Mouse (Mus musculus) retina, postnatal 7 days (tissue): ENCODE data around the gene Cask.

Source experiments
- DNase-seq: peaks from one replicate; pipeline ENCODE4 v3.0.0-alpha.2; 2012; ENCODE audit warnings: low read depth, low spot score

The Cask gene

DNA sequence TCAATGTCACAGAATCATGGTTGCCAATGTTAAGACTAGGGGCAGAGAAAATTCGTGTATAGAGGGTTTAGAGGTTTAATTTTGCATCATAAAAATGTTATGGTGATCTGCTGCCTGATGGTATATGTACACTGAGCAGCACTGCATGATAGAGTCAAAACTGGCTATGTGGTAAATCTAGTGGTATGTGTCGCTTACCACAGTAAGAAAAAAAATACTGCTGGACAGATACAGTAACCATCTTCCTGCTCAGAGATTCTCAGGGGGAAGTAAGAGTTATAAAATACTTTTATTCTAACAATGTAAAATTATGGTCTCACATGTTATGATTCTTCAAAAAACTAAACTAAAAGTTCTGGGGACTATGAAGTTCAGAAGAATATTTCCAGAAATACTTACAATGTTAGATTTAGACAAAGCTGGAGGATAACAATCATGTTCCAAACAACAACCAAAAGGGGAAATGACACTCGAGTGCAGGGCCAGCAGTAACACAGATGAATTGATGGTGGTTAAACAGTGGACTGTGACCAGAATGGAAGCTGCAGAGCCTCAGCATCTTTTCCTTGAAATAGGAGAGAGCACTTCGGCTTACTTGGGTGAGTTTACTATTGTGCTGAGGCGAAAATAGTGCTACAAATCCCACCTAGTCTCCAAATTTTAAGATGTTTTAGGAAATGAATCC is 219.4 kb downstream of the Cask start, which contains the start of gene Gpr34:
Gpr34 (plus strand) TSS at position 491 of the 685 bp plus-strand sequence.
- DNase-seq, result no peak

DNA sequence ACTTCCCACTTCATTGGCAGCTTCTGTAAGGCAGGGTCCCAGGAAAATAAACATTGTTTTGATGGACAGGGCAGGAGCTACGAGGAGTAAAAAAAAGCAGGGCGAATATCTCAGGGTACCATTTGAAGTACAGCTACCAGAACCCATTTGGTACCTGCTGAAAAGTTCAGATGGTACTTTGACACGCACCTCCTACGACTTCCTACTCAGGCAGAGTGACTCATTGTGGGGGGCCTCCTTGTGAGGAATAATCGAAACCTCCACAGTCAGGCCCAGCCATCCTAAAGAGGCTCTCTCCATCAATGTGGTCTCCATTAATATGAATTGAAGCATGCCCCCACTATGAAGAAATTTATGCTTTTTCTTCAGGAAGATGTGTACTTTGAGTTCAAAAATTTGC is 228.5 kb downstream of the Cask start:
- no peak for DNase-seq

DNA sequence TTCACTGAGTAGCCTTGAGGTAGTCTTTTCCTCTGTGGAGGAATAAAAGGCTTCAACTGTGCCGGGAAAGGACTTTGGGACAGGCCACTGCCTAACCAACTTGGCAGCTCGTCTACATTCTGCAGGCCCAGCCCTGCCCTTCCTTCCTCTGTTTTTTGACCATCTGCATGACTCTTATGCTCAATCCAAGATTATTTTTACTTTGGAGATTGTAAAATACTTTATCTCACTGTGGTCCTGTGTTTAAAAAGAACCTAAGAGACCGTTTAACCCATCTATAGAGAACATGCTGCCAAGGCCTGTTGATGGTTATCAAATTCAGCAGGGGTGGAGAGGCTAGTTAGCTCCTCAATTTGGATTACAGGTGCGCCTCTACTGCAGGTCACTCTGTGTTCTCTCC is 229.7 kb downstream of the Cask start:
- DNase-seq, result no peak

GRCm38 (mm10) chrX:13618476-13618875 is 232.7 kb downstream of the Cask start:
- no peak for DNase-seq

- no peak for DNase-seq
These were observed 233.9 kb downstream of the Cask start for GRCm38 (mm10) chrX:13617294-13617693.

DNA sequence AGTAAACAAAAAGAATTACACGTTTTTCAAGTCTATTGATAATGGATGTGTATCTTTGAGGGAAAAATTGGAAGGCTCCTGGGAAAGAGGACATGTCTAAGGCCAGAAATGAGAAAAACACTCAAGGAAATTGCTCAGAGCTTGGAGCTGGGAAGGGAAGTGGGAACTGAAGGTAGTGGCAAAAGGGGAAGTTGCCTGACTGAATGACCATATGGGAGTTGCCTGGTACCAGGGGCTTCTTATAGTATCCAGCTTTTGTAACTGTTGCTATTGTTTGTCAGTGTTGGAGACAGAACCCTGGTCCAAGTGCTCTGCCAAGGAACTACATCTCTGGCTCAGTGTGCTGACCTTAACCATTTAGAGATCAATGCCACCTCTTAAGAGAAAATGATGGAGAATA is 234.4 kb downstream of the Cask start:
- no peak for DNase-seq

DNA sequence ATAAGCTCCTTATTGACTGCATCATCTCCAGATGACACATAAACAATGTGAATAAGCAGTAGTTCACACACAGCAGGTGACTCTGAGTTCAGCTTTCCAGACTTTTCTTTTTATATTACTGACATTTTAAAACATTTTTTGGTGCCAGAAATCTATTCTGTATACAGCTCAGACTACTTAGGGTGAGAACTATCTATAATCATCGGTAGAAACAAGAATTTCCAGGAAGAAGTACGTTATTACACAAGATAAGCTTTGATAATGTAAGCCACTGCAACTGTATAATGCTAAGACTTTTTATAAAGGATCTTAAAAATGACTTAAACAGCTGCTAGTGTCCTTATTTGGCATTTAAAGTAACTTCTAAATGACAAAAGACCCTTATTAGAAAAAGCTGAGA is 239.1 kb downstream of the Cask start:
- DNase-seq, result no peak

- no peak for DNase-seq
These were observed 240.1 kb downstream of the Cask start for GRCm38 (mm10) chrX:13611114-13611513.

DNA sequence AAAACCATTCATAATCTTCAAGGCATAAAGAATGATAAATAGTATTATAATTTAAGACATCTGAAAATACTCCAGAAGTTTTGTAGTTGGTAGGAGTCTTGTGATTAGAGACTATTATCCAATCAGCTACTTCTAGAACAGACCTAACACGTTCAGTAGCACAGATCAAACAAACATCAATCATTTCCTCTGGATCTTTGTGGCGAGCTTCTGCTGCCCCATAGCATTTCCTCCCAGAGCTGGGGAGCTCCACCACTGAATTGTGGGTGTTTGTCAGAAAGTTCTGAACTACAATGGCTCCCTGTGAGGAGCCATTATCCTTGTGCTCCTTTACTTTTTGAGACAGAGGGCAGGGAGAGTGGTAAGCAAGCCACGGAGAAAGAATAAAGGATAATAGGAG is 243.4 kb downstream of the Cask start:
- no peak for DNase-seq

GRCm38 (mm10) chrX:13606741-13607140 is 244.4 kb downstream of the Cask start:
- DNase-seq, result no peak

DNA sequence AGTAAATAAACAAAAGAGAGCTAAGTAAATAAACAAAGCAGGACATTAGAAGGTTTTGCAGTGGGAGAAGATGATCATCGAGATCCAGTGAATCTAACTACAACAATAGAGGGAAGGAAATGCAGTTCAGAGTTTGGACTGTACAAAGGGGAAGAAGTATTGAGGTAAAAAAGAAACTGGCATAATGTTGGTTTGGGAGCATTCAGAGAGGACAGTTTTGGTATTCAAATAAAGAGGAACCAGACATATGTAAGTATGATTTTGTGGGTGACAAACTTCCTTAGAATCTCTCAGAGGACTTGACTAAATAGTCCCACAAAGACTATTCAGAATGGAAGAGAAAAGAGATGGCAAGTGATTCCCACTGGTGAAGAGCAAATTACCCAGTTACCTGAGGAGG is 251.2 kb downstream of the Cask start:
- no peak for DNase-seq

GRCm38 (mm10) chrX:13599373-13599772 is 251.8 kb downstream of the Cask start:
- no peak for DNase-seq

DNA sequence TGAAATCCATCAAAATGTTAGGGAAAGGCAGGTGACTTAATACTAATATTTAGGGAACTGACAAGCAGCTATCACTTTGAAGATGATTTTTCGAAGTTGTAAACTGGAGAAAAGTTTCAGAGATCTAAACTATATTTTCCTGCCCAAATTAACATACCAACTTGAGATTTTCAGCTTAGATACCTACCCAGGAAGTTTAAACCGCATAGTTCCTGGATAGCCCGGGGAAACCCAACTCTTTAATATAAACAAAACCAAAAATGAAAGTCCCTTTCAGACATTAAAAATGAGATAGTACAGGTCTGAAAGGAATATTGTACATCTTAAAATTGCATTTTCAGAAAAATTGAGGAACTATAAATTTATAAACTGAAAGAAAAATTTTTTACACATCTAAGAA is 273.5 kb downstream of the Cask start:
- no peak for DNase-seq

DNA sequence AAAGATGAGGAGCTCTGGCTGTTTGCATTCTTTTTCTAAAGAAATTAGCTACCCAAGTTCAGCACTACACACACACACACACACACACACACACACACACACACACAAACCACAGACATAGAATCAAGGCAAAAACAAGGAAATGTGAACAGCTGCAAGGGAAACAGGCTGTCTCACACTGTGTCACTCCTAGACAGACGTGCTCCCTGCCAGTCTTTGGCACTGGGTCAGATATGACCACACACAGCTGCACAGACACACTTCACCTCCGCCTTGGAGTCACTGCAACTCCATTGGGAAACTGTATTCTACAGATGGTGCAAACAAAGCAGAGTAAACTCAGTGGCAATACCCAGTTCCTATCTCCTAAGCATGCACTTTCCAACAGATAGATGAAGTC is 274.6 kb downstream of the Cask start:
- DNase-seq, result no peak

DNA sequence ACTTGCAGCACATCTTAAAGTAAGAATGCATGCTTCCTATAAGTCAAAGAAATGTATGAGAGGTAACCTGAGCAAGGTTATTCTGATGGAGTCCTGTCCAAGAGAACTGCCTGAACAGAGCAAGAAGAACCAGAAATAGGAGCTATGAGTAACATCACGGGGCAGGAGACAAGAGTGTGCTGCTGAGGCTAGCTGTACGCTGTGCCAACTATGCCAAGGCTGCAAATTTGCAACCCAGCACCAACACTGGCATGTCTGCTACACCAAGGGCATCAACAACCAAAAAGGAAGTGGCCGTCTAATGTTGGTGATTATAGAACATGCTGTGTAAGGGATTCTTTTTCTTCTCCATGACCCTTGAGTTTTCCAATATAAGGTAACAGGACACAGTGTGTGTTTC is 276.3 kb downstream of the Cask start:
- no peak for DNase-seq

- DNase-seq, result no peak
These were observed 276.9 kb downstream of the Cask start for GRCm38 (mm10) chrX:13574298-13574697.

GRCm38 (mm10) chrX:13554504-13554903 is 296.7 kb downstream of the Cask start:
- DNase-seq, result no peak

GRCm38 (mm10) chrX:13552288-13552687 is 298.9 kb downstream of the Cask start:
- DNase-seq, result no peak

DNA sequence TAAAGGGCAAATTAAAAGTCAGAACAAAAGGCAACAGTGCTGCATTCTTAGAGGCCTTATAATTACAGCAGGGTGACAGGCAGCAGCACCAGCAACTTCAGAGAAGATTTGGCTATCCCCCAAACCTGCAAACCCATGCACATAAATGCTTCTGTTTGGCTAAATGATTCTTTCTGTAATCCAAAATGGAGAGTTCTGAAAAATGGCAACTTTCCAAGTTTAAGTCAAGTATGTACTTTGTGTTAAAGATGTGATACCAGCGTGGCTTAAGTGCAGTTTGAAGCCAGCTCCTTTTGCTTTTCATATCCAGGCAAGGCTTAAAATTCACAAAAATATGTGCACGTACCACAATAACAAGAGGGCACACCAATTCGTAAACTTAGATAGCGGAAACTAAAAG is 299.6 kb downstream of the Cask start:
- no peak for DNase-seq

GRCm38 (mm10) chrX:13549100-13549499 is 302.1 kb downstream of the Cask start:
- DNase-seq, result no peak

- DNase-seq, result no peak
These were observed 329.9 kb downstream of the Cask start for GRCm38 (mm10) chrX:13521288-13521687.

DNA sequence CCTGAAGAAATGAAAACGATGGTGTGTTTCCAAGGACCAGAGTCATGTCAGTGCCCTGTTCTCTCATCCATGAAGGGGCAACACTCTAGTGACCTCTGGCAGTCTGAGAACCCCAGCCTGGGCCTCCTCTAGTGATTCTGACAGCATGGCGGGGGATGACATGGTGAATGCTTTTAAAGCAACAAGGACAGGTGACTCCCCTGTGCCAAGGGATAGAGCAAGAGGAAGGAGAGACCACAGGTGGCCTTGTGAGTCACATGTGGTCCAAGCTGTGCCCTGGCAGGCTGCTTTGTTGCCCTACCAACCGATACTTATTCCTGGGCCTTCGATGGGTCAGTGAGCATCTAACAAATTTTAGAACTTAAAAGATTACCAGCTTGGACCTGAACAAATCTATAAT is 330.6 kb downstream of the Cask start:
- no peak for DNase-seq

GRCm38 (mm10) chrX:13519408-13519783 is 331.8 kb downstream of the Cask start:
- DNase-seq, result no peak

DNA sequence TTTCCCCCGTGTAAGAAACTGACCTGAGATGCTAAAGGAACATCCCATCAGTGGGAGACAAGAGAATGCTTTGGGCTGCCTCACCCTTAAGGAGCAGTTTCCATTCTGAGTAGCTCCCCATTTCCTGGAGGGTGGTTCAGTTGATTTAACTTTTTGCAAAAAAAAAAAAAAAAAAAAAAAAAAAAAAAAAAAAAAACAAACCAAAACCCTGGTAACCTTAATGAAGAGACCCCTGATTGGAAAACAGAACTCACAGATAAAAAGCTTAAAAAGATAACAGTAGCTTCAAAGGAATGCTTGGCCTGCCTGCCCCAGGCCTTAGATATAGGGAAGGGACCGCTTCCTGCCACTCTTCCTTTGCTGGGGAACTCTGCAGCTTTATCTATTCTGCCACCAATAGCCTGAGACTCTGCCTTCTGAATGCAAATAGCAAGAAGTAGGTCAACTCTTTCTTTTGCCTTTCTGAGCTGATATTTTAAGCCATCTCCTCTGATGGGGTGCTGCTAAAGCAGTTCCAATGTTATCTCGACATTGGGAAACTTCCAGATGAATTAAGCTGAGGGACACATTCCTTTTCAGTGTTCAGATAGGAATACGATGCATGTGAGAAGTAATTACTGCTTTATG is 332.3 kb downstream of the Cask start:
- DNase-seq, result no peak
